Mouse (Mus musculus) megakaryocyte, embryonic 14.5 days (primary cell): ENCODE results near the gene Ppil3.

Experiments used
- FLI1 ChIP-seq: IDR thresholded peaks from 2 replicates; pipeline ENCODE4 v1.6.1; 2012; ENCODE audit warnings: low read length, inconsistent platforms, mixed read lengths
- GATA1 ChIP-seq: IDR thresholded peaks from 3 replicates; pipeline ENCODE4 v1.6.1; 2012; ENCODE audit warnings: mixed read lengths, low read length, inconsistent platforms, borderline replicate concordance

DNA sequence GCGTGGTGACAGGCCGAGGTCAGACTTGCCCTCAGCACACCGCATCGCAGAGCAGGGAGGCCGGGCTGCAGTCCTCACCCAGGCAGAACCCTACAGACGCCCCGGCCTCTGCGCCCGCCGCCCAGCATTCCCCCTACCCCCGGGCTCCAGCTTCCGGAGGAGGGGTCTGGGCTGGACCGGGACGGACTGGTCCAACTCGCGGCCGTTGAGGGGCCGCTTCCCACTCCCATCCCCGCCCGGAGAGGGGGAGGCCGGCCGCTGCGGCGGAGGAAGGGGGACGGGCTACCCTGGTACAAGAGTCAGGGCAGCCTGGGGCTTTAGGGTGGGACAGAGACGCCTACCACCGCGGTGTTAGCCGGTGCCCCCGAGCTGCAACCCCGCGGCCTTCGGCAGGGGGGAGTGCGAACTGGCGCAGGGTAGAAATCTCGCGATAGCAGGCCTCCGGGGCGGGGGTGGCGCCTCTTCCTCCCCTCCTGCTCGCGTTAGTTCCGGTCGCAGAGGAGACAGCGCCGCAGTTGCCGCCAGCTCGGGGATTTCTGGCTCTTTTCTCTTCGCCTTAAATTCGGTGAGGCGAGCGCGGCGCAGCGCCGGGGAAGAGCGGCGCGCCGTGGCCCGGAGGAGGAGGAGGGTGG, 52.5 kb downstream of the Ppil3 start, which contains the start of gene Bzw1:
- TF ChIP-seq GATA1 (no peak), FLI1 (no peak)
